Mouse (Mus musculus): ENCODE data around the gene Tnk2.
A peak's percentile ranks its signal among the peaks of the same experiment; 100 is the strongest.

The Tnk2 gene

DNA sequence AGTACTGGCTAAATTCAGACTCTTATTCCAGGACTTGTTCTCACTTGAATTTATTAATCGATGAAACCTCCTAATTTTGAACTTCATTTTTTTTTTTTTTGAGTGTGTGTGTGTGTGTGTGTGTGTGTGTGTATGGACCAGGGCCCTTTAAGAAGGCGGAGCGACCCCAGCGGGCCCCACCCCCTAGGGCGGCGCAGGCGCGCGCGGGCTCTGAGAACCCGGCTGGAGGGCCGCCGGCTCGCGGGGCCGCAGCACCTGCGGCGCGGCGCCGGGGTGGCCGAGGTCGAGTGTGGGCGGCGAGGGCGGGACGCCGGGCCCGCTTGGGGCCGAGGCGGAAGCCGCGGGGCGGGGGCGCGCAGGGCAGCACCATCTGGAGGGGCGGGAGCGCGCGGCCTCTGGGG, at the start of gene Tnk2:
Gene Tnk2, plus strand, starts transcription at position 214 of the 401 bp plus-strand sequence.
- peak; percentile 92 for DNase-seq

DNA sequence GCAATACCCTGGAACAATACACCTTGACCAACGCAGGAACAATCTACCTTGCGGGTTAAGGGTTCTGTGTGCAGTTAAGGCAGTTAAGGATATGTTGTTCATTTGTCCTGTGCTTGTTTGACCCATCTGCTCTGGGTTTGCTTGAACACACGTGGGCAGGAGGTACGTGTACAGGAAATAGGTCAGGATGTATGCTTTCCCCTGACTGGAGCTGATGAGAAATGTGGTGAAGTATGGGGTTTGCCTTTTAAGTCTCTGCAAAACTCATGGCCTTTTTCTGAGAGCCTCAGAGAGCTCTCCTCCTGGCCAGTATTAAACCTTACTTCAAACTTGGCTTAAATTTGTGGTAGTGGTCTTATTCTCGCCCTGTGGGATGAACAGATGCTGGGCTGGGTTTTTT, 49.8 kb upstream of the Tnk2 start:
- DNase-seq = no peak

DNA sequence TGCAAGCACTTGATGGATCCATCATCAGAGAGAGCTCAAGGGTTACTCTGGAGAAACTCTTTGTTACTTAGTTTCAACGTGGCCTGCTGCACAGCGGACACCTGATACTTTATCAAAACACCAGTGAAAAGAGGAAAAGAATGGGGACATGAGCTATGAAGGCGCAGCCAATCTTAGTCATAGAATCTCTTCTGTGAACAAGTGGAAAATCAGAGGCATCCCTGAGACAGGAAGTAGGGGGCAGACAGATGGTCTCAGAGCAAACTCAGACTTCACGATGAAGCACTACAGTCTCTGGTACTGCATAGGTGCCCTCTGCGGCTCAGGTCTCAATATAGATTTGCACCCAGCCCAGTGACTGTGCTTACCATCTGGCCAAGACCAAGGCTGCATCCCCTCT, 49.0 kb upstream of the Tnk2 start:
- no peak for DNase-seq

DNA sequence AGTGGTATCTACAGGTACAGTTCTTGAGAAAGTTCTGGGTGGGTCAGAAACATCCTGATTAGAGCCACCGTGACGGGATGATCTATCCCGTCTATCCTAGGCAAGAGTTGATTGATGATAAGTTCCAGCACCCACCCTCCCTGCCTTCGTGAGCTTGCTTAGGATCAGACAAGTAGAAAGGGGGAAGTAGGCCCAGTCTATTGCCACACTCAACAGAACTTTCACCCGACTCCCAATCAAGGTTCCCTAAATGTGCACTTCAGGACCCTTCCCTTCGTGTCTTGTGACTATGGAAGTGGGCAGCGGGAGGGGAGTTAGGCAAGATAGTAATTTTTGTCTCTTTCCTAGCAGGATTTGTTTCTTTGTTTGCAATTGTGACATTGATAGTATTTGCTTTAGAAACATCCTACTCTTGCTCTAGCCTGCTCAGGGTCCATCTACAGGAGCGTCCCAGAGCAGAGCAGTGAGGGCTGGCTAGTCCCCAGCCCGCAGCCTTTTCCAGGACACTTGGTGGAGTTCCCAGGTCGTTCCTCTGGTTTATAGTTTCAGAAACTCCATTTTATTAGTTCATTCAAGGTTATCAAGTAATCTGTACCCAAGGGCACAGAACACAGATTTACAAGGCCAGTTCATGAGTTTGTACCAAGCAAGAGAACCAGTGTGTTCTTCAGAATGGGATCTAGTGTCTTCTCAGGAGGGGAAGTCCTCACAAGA, 48.4 kb upstream of the Tnk2 start:
- DNase-seq = no peak

DNA sequence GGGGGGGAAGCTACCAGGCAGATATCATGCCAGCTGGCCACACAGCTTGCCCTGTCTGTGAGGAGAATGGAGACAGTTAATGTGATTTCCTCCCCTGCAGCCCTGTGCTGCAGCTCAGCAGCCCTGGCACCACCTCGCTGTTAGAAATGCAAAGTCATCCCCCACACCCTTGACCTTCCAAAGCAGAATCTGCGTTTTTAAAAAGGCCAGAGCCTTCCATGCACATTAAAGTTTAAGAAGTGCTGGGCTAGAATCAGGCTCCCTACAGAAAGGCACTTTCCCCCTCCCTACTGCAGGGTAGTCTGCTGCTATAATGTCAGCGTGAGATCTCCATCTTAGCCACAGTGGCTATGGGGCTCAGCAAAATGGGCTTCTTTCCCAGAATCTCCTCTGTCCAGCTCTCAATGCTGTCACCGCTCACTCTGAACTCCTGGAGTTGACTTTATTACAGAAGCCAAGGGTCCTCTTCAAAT, 45.7 kb upstream of the Tnk2 start:
- DNase-seq = peak; percentile 74

DNA sequence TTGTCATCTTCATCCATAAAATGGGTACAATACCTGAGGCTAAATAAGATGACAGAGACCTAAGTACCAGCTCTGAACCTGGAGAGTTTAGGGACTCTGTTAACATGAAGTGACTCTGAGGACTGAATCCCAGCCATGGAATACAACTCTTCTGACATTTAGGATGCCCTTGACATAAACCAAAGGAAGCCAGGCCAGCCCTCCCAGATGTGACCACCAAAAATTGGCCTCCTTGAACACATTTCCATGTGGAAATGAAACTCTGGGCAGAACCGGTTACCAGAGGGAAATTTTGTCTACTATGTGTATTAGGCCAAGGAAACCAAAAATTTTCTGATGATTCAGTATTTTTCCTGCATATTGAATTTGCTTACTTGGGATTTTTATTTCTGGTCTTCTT, 44.5 kb upstream of the Tnk2 start:
- DNase-seq = no peak

DNA sequence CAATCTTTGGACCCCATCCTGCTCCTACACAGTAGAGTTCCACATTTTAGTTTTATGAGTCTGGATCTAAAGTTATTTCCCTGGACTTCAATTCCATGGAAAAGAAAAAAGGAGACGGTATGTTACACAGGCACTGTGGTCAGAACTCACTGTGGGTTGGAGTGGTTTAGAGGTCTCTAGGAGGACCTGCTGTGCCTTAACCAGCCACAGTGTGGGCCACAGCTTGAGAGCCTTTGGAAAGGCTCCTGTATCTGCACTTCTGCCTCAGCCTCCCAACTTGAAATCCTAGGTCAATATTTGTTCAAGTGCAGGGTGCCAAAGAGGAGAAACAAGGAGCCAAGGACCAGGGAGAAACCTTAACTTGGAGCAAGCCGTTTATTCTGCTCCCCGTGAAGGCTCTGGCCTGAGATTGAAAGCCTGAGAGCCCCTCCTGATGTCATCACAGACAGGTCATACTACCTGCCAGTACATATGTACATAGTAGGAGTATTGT, 41.4 kb upstream of the Tnk2 start:
- DNase-seq = no peak

DNA sequence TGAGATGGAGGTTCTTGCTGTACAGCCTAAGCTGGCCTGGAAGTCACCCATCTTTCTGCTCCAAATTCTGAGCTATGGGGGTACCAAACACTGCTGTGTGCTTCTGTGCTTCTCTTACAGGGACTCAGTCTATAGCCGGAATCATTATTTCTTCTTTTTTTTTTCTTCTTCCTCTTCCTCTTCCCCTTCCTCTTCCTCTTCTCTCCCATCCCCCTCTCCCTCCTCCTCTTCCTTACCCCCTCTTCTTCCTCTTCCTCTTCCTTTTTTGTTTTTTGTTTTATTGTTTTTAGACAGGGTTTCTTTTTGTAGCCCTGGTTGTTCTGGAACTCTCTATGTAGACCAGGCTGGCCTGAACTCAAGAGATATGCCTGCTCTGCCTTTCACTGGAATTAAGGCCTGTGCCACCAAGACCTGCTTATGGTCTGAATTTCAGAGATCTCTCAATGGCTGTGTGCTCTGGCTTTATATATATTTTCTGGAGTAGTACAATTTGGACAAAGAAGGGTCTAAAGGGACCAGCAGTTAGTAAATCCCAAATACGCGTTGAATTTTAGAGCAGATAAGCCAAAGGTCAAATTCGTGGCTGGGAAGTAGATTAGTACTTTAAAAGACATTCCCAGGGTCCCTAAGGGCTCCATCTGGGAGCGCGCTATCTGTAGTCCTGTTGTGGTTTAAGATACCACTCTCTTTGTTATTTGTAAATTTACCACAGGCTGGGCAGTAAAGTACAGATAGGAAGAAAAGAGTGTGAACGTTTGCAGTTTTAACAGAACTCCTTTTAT, 35.9 kb upstream of the Tnk2 start:
- peak; percentile 25 for DNase-seq

DNA sequence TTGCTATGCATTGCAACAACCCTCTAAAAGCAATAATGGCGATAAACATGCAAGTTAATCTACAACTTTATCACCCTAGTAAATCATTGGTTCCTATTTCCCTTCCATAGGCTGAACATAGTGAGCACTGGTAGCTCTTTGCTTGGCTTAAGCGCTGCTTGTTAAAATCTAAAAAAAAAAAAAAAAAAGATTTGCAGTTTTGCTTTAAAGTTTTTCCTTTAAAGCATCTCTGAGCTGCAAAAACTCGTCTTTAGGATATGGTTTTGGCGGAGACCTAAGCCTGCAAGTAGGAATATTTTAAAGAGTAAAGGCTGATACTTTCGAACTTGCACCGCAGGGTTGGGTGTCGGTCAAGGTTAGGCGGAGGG, 35.3 kb upstream of the Tnk2 start:
- no peak for DNase-seq

DNA sequence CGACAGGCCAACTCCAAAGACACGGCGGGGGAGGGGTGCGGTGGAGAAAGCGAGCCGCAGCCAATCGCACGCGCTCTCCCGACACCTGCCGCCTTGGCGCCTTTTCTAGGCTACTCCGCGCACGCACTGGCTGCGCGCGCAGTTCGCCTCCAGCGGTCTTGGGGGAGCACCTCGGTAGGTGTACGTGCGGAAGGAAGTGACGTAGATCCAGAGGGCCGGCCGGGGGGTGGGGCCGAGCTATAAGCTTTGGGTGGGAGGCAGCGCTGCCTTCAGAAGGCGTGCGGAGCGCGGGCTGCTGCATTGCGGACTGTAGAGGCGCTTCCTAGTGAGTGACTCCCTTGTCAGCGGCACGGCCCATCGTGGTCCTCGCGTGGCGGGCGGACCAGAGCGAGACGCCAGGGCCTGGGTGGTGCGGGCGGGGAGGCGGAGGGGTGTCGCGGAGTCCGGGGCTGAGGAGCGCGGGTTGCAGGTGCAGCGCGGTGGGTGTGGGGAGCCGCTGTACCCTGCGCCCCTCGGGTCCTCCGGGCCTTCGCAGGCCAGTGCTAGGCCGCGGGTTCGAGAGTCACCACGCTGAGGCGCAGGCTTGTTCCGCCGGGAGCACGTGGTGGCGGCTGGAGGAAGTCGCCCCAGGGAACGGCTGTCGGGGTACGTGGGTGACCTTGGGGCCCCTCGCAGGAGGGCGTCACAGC, 34.8 kb upstream of the Tnk2 start, which contains the start of gene Tfrc:
Gene Tfrc, plus strand, starts transcription at position 209 of the 689 bp plus-strand sequence.
- peak; percentile 100 for DNase-seq

DNA sequence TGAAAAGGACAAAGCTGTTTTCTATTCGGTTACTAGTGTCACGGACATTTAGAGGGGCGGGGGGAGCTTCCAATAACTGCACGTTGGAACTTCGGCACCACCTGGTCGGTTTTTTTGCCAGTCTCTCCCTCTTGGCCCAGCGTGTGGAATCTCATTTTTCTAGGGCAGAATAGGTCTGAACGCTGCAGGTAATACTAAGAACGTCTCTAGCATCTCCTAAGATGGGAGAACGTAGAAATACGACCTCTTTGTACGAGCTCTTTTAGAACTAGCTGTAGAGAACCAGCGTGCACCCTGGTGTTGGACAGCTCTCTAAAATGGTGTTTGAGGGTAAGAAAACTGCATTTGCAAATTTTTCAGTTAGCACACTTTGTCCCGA, 34.3 kb upstream of the Tnk2 start:
- DNase-seq = peak; percentile 21

DNA sequence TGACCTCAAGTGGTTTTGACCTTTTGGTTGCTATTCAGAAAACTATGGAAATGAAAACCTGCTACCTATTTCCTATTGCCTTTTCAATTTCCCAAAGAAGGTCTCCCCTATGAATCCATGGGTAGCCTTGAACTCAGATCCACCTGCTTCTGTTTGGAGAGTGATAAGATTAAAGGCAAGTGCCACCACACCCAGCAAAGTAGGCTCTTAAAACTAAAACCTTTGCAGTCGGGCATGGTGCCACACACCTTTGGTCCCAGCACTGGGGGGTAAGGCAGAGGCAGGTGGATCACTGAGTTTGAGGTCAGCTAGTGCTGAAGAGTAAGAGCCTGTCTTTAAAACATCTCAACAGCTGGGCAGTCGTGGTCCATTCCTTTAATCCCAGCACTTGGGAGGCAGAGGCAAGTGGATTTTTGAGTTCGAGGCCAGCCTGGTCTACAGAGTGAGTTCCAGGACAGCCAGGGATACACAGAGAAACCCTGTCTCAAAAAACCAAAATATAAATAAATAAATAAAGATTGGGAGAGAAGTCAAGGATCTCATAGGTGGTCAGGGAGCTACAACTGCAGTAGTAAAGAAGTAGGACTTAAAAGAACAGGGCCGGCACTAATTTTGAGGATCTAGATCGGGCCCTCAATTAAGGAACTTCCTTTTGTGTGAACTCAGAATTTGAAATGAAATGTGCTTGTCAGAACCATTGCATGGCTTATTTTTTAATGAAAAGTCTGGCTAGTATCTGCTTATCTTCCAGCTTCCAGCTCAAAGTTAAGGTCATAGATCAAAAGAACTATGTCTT, 33.0 kb upstream of the Tnk2 start:
- DNase-seq = peak; percentile 72

DNA sequence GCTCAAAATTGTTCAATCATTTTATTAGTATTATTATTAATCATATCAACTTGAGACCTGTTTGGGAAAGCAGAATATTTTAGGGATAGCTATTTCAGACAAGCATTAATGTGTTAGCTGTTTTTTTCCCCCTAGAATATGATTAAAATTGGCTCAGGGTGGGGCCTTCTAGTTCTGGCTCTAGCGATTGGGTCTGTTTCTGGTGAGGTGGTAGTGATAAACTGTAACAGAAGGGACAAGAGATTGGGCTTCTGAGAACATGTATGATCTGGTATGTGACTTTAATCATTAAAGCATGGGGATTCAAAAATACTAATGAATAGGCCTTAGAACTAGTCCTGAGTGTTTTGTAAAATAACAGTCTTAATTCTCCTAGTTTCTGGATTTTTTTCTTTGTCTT, 31.6 kb upstream of the Tnk2 start:
- peak; percentile 56 for DNase-seq

DNA sequence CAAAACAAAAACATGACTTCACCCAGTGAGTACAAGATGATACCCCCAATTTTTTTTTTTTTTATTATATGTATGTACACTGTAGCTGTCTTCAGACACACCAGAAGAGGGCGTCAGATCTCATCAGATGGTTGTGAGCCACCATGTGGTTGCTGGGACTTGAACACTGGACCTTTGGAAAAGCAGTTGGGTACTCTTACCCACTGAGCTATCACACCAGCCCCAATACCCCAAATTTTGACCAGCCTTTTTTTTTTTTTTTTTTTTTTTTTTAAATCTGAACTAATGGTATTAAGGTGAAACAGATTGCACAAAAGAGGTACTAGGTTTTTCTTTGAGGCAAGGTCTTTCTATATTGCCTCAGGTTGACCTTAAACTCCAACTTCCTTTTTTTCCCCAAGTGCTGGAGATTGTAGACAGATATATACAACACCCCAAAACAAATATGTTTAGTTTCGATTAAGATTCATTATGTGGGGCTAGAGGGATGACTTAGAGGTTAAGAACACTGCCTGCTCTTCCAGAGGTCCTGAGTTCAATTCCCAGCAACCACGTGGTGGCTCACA, 30.3 kb upstream of the Tnk2 start:
- no peak for DNase-seq

DNA sequence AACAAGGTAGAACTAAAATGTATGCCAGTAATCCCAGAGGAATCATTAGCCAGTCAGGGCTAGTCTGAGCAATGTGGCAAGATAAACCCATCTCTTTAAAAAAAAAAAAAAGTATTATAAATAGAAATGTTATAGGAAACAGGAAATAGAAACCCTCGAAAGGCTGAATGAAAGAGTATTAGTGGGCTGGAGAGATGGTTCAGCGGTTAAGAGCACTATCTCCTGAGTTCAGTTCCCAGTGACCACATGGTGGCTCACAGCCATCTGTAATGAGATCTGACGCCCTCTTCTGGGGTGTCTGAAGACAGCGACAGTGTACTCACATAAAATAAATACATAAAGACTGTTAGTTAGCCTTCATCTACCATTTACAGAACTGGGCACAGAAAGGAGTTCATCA, 29.6 kb upstream of the Tnk2 start:
- no peak for DNase-seq

DNA sequence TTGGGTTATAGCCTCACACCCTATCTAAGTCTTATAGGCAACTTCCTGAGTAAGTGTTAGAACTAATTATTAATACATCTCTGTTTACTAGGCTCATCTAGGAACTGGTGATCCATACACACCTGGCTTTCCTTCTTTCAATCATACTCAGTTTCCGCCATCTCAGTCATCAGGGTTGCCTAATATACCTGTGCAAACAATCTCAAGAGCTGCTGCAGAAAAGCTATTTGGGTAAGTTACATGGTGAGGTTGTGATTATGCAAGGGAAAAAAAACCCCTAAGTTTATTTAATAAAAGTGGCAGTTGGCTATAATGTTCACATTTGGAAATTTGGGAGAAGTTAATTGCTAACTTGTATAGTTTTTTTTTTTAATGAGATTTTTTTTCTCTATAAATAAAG, 24.7 kb upstream of the Tnk2 start:
- no peak for DNase-seq

DNA sequence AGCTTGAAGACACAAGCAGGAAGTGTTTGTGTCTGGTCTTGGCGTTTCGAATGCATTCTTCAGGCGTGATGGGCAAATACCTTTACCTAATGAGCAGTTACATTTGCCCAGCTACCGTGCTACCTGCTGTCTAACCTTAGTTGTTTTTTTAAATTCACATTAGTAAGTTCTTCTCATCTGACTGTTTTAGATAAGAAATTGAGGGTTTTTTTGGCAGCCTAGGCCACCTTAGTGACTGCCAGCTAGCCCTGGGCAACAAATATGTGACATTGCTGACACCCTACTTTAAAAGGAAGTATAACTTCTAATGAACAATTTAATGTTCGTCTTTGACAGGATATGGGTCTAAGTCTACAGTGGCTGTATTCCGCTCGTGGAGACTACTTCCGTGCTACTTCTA, 15.5 kb upstream of the Tnk2 start:
- DNase-seq = no peak

DNA sequence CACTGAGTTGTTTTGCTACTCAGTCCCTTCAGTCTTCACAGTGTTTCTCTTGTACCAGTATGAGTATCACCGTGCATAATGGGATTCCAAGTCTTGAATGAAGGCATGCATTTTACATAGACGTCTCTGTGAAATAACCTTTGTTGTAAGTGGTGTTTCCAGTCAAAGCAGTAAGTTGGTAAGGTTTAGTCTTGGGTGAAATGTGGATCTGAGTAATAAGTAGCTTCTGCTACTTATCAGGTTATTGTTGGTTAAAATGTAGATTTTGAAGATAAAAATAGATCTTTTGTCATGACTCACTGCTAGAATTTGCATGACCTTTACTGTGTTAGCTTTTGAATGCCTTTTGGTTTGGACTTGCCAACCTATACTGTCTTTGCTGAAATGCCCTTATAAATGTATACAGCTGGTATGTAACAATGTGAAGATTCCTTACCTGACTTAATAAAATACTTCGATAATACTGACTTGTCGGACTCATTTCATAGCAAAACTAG, 11.3 kb upstream of the Tnk2 start:
- no peak for DNase-seq

DNA sequence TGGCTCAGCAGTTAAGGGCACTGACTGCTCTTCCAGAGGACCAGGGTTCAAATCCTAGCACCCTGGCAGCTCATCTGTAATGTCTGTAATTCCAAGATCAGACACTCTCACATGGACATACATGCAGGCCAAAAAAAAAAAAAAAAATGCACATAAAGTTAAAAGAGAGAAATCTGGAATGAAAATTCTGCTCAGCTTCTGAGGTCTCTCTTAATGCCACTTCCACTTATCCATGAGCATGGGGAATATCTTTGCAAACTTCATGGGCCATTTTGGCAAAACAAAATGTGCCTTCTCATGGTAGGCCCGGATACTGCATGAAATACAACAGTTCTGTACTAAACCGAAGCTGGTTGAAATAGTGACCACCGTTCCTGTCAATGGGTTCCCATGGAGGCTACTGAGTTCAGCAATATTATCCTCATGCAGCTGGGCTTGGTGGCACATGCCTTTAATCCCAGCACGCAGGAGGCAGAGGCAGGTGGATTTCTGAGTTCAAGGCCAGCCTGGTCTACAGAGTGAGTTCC, 10.1 kb upstream of the Tnk2 start:
- no peak for DNase-seq

DNA sequence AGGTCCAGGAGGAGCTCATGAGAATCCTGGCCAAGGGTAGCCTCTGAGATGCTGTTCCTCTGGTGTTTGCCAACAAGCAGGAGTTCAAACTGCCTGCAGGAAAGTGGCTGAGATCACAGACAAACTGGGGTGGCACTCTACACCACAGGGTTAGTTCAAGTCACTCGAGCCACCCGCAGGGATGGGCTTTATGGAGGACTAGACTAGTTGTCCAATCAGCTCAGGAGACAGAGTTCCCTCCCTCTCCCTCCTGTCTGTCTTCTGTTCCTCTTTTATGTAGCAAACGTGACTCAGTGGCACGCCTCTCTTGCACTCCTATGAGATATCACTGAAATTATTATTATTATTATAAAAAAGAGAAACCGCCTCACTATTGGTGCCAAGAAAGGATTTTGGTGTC, 9.5 kb upstream of the Tnk2 start:
- no peak for DNase-seq

DNA sequence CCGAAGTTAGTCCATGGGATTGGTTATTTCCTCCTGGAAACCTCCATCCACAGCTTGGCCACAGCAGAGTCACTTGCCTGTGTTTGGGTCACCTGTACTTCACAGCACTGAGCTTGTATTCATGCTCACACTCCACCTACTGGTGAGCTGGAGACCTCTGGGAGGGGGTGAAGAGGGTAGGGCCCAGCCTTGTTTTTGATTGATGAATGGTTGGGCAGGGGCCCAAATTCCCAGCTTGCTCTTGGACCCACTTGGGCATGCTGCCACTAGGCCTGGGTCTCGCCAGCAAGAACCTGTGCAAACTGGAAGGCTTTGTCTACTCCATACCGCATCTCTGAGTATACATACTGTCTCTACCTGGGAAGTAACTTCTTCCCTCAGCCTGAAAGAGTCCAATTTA, 8.4 kb upstream of the Tnk2 start:
- no peak for DNase-seq

DNA sequence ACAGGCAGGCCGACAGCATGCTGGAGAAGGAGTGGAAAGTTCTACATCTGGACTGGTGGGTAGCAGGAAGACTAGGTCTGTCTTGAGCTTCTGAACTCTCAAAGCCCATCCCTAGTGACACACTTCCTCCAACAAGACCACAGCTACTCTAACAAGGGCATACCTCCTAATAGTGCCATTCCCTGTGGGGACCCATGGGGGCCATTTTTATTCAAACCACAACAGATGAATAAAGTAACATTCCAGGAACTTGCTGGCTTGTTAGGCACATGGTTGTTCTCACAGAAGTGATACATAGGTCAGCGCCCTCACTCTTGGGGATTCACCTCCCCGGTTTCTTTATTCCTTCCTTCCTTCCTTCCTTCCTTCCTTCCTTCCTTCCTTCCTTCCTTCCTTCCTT, 7.3 kb upstream of the Tnk2 start:
- no peak for DNase-seq

Measured in liver (tissue).